Mouse (Mus musculus): ENCODE measurements around the gene Ecpas. TPM values are rescaled to one million over a fixed set of nuclear protein-coding genes. Genes with fewer than 3 reads are reported as not detected.
A peak's percentile ranks its signal among the peaks of the same experiment; 100 is the strongest.

Gene Ecpas
- 100 to 1,000 TPM; 205 to 221 TPM for total RNA-seq (2021)
- long read RNA-seq, experiment 1, full-length matches to known transcripts = 1 of 56 reads
- long read RNA-seq, experiment 1, partial matches to known transcripts = 15 of 56 reads
- long read RNA-seq, experiment 1, other reads (novel, unspliced or antisense) = 40 of 56 reads
- long read RNA-seq, experiment 2, partial matches to known transcripts = 12 of 30 reads
- long read RNA-seq, experiment 2, other reads (novel, unspliced or antisense) = 18 of 30 reads

DNA sequence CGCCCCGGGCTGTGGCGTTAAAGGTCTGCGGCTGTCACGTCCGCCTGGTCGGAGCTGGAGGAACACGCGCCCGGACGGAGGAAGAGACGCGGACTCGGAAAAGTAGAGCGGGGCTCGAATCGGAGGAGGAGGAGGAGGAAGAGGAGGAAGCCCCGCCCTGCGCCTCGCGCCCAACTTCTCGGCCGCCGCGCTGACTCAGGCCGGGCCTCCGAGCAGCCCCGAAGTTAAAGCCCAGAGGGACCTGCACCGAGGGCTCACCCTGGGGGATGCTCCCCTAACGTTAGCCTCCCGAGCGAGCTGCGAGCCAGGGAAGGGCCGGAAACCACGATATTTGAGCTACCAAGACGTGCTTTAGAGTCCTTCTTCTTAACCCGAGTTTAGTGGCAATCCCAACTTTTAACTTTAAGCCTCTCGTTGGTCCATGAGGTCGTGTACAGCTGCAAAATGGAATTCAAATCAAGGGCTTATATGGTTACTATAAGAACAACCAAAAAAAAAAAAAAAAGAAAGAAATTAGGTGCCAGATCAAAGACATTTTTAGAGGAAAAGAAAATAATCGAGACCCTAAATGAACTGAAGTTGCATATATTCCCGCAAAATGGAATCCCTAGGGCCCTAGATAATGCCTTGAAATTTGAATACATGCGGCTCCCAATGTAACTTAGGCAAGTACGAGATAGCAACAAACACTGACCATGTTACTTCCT lies at the start of gene Ecpas:
Gene Ecpas, minus strand, starts transcription at position 121 of the 707 bp plus-strand sequence.
- peak; percentile 91 to 93 for DNase-seq

DNA sequence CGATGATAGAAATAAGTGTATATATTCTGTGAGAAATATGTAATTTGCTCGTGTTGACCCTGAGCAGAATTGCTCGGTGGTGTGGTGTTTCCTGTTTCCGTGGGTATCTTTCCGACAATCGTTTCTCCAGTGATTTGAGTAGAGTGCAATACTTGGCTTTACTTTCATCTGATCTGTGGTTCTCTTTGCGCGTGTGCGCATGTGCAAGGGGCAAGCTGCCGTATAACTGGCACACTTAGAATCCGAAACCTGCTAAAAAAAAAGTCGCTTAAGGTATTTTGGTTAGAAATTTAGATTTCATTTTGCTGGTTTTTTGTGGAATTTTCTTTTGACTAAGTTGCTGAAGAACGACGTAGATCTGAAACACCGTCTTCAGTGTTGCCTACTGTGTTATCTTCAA lies 49.2 kb upstream of the Ecpas start:
- DNase-seq = no peak

GRCm38 (mm10) chr4:58952630-58953029 lies 40.1 kb upstream of the Ecpas start:
- DNase-seq = no peak

DNA sequence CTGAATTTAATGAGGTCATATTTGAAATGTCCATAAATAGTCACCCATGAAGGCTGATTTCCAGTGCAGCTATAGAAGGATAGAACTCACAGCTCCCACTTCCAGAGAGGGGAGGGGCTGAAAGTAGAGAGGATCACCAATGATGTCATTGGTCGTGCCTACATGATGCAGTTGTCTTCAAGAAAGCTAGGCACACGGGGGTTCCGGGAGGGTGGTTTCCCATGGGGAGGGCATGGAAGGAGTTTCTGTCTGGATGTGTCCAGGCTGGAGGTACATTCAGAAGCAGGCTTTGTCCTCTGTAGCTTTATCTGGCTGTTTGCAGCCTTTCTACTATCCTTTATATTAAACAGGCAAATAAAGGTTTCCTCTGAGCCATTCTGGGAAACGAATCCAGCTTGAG lies 35.8 kb upstream of the Ecpas start:
- DNase-seq = no peak

DNA sequence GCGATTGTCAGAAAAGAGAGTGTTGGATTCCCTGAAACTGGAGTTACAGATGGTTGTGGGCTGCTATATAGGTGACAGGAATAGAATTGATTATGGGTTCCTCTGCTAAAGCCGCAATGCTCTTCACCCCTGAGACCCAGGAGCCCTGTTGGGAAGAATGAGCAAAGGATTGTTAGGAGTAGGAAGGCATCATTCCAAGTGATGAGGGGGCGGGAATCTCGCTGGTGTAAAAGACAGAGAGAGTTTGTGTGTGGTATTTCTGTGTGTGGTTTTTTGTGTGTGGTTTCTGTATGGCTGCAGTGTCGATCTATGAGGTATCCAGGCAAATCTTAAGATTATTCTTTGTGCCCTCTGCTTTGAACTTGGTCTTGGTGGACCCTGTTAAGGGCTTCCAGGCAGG lies 32.1 kb upstream of the Ecpas start:
- DNase-seq = no peak

GRCm38 (mm10) chr4:58944206-58944553 lies 31.6 kb upstream of the Ecpas start:
- no peak for DNase-seq

DNA sequence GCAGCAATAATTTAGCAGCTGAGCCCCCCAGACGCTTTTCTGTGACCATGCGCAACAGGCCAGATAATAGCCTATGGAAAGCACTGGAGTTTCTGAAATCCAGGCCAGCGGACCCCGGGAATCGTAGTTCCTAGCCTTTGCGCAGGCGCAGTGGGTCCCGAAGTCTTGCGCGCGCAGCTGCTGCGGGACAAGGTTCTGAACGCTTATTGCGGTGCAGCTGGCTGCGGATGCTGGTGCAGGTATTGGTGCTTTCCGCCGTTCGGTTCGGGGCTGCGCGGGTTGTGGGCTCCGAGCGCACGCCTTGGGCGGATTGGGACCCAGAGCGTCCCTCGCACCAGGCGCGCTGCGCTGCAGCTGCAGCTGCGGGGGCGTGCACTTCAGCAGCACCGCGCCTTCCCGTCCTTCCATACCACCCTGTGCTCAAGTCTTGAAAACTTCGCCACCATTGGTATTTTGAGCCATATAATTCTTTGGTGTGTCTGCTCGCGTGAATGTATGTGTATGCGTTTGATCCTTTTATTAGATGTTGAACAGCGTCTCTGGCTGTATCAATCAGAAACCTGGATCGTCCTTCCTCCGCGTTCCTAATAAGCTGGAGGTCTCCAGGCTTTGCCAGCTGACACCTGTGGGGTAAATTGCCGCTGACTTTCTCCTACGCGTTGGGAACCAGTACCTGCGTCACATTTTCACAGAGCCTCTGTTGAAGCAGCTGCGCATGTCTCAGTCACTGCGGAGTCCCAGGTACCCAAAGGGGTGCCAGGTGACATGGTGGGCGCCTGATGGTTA lies 31.1 kb upstream of the Ecpas start, which contains the start of gene Zkscan16:
Gene Zkscan16, plus strand, starts transcription at position 209 of the 786 bp plus-strand sequence.
- peak; percentile 62 to 82 for DNase-seq

GRCm38 (mm10) chr4:58942942-58943341 lies 30.4 kb upstream of the Ecpas start:
- no peak for DNase-seq

DNA sequence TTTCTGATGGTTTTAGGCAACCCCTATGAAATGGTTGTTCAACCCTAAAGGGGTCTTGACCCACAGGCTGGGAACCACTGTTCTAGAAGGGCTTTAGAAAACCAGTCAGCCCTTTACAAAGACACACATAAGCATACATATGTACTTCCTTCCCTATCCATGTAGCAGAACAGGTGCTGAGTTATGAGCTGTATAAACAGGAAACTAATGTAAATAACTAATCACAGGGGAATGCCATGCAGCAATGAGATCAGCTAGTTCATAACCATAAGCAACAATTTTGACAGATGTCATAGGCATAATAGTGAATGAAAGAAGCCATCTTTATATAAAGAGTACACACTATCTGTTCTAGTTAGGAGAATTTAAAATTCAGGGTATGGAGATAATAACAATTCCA lies 29.1 kb upstream of the Ecpas start:
- no peak for DNase-seq

GRCm38 (mm10) chr4:58935846-58936245 lies 23.3 kb upstream of the Ecpas start:
- DNase-seq = no peak

DNA sequence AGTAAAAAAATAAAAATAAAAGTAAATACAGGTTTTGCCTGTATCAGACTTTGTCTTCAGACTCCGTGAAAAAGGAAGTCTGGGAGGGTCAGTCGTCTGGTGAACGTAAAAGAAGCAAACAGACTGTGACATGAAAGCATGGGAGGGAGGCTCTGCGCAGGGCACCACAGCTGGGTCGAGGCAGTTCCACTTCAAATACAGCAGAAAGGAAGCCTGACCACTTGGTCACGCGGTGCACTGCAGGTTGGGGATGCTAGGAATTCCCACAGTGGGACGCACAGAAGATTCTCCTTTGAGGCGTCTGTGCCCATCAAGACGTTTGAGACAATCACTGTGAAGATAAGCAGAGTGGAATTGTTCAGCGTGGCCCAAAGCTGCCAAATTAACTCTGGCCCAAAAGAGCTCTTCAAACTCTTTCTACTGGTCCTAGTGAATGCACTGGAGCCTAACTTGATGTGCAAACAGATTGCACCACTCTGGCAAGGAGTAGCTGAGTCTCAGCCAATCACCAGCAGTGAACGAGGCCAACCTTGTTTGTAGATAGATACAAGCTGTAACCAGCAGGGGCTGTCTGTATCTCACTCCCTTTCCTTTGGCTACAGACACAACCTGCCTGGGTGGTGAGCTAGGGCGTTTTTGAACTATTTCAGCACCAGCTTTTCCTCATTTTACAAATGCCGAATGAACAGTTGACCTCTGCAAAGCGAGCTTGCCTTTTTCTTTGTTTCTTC lies 22.4 kb upstream of the Ecpas start:
- DNase-seq = peak; percentile 66 to 82

DNA sequence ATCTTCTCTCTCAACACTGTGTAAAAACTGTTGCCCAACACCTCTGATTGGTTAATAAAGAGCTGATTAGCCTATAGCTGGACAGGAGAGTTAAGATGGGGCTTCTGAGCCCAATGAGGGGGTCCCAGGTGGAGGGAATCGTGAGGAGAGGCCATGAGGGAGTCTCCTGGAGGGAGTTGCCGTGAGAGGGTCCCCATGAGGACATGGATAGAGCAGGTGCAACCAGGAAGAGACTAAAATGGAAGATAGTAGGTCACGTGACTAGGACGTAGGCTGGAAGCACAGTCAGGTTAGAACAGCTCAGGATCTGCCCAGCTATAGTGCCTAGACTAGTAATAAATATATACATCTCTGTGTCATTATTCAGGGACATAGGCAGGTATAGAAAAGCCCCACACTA lies 21.8 kb upstream of the Ecpas start:
- DNase-seq = no peak

DNA sequence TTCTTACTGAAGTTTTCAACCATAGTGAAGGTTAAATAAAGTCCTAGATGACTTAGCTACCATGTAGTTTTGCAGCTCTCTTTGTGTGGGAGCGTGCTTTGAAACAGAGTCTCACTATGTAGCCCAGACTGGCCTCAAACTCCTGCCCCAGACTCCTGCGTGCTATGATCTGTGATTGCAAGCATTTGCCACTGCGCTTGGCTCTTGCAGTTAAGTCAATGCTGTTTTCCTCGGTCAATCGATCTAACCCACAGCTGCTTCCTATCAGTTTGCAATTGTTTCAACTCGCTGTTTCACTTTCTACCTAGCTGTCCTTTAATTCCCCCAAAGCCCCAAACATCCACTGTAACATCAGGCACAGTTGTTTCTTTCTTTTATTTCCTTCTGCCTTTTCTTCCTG lies 20.0 kb upstream of the Ecpas start:
- DNase-seq = peak in 1 of 2 experiments; percentile 11

DNA sequence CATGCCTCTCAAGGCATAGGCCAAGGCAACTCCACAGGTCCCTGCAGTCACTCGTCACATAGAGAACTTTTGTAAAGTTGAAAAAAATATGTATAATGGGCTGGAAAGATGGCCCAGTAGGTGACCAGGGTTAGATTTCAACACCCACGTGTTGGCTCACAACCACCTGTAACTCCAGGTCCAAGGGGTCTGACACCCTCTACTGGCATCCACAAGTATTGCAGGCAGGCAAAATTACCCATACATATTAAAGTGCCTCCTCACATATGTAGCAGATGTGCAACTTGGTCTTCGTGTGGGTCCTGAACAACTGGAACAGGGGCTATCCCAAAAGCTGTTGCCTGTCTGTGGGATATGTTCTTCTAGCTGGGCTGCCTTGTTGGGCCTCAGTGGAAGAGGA lies 15.1 kb upstream of the Ecpas start:
- DNase-seq = no peak

- no peak for DNase-seq
Measured at GRCm38 (mm10) chr4:58926120-58926519, 13.6 kb upstream of the Ecpas start.

DNA sequence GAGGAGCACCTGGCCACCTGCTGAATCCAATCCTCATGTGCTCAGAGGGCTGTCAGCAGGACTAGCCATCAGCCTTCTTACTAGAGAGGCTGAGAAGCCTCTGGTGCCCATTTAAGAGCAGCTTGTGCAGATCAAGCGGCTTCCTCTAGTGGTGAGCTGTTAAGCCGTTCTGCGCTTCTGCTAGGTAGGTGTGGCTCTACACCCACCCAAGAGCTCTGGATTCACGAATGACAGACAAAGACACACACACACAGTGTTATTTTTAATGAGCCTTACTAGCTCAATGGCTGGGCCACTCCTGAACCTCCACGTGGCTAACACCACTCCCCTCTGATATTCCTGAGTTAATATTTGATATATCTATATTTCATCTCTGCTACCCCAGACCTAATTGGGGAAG lies 13.1 kb upstream of the Ecpas start:
- no peak for DNase-seq

- DNase-seq = no peak
Measured at GRCm38 (mm10) chr4:58923933-58924332, 11.4 kb upstream of the Ecpas start.

DNA sequence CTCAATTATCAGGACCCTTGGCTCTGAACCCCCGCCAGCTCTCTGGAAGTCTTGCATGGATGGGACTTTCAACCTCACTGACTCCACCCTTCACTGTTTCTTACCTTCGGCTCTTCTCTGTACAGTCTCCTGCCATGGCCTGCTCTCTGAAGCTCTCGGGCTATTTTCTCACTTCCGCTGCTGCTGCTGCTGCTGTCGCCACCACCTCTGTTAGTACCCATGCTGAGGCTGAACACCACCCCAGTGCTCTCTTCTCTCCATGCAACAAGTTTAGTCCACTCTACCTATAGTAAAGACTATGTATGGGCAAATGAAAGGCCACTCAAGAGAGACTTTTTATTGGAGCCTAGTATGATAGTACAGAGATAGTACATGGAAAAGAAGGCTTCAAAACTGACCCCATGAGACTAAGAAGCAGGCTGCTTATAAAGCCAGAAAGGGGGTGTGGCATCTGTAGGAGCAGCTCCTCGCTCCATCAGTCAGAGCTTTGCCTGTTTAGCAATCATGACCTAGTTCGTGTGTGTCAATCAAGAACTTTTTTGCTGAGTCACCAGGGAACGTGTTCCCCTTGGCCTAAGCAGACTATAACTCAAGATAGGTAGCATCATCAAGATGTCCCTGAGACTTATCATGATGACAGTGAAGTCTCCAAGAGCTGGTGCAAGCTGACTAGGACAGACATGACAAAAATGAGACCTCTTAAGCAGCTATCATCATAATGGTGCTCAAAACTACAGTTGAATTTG lies 2.7 kb upstream of the Ecpas start:
- DNase-seq = no peak

- no peak for DNase-seq
Measured at GRCm38 (mm10) chr4:58913336-58914026, 932 bp upstream of the Ecpas start.

GRCm38 (mm10) chr4:58911831-58912628 lies 519 bp downstream of the Ecpas start:
- DNase-seq = peak; percentile 70 to 81
